Comparison of ENCODE assay signal across 9 mouse cellular contexts in the genomic region with DNA sequence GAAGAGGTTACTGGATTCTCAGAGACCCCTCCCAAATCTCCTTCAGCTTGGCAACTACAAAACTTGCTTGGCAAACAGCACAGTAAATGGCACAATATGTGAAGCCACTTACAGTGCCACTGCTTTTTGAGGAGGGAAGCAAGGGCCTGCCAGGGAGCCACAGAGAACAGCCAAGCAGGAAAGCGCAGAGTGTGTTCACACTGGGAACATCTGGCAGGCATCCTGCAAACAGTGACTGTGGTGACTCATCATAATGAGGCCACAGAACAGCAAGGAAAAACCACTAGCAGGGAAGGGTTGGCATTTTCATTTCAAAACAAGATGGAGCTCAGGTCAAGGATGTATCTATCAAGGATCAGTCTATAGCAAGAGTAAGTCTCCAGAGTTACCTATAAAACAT. TPM values are rescaled to one million over a fixed set of nuclear protein-coding genes. Genes with fewer than 3 reads are reported as not detected.
DNase-seq lines count a peak whose midpoint lies in the region; ATAC-seq and TF ChIP-seq lines count a peak whose summit lies in the region.
"Had no signal": no experiment of that assay in that cellular context is flagged by ENCODE, and none has a peak within 500 bp of the region (broad histone marks: within the 10 kb centered on the region; RNA-seq: fewer than 3 reads in every experiment).

No protein-coding gene starts in this region.

- H3K27me3 ChIP-seq in hindbrain, postnatal 0 days (ENCODE audit: insufficient read depth, low read length), result no peaks in the 10 kb centered on the region
- no peaks in the 10 kb centered on the region for H3K27me3 ChIP-seq in hindbrain, embryonic 11.5 days (ENCODE audit: control insufficient read depth, insufficient read depth, low read length)
- no peaks in the 10 kb centered on the region for H3K27me3 ChIP-seq in liver, embryonic 12.5 days (replicated peaks)
- H3K27me3 ChIP-seq: lung, embryonic 15.5 days had no signal

- H3K4me2 ChIP-seq in hindbrain, postnatal 0 days (ENCODE audit: low read depth, low read length), result no peak overlapping the region
- no peak overlapping the region for H3K4me2 ChIP-seq in hindbrain, embryonic 11.5 days (replicated peaks; ENCODE audit: low read depth, low read length)
- peak overlapping the region; percentile 16; the same call in 1 of the 2 replicates for H3K4me2 ChIP-seq in liver, embryonic 12.5 days
- H3K4me2 ChIP-seq: lung, embryonic 15.5 days had no signal

- no peak overlapping the region for H3K27ac ChIP-seq in hindbrain, postnatal 0 days
- no peak overlapping the region for H3K27ac ChIP-seq in hindbrain, embryonic 11.5 days (ENCODE audit: low read depth, low read length)
- peak overlapping the region; percentile 78 for H3K27ac ChIP-seq in liver, embryonic 12.5 days
- H3K27ac ChIP-seq: lung, embryonic 15.5 days had no signal

- H3K9me3 ChIP-seq in hindbrain, postnatal 0 days (ENCODE audit: low read length), result no peaks in the 10 kb centered on the region
- H3K9me3 ChIP-seq in hindbrain, embryonic 11.5 days (ENCODE audit: control insufficient read depth, low read length), result no peaks in the 10 kb centered on the region
- H3K9me3 ChIP-seq in liver, embryonic 12.5 days (replicated peaks), result no peaks in the 10 kb centered on the region
- H3K9me3 ChIP-seq: lung, embryonic 15.5 days had no signal

- intact Hi-C loops in gastrocnemius, postnatal 14 days (cut with DNase I; ENCODE audit: low total_unique reads), result no loop called here

- no peak overlapping the region for H3K9ac ChIP-seq in hindbrain, postnatal 0 days (replicated peaks; ENCODE audit: low read length)
- H3K9ac ChIP-seq in hindbrain, embryonic 11.5 days (ENCODE audit: low read depth, low read length), result no peak overlapping the region
- H3K9ac ChIP-seq in liver, embryonic 12.5 days, result 0 out of 2 replicates have a peak overlapping the region, but pooled peaks have one; percentile 0
- H3K9ac ChIP-seq: lung, embryonic 15.5 days had no signal

- H3K36me3 ChIP-seq in hindbrain, postnatal 0 days (ENCODE audit: insufficient read depth, low read length), result no peaks in the 10 kb centered on the region
- no peaks in the 10 kb centered on the region for H3K36me3 ChIP-seq in hindbrain, embryonic 11.5 days (ENCODE audit: control insufficient read depth, insufficient read depth, low read length)
- no peaks in the 10 kb centered on the region for H3K36me3 ChIP-seq in liver, embryonic 12.5 days
- H3K36me3 ChIP-seq: lung, embryonic 15.5 days had no signal

- no peaks in the 10 kb centered on the region for H3K4me1 ChIP-seq in hindbrain, postnatal 0 days (ENCODE audit: insufficient read depth, low read length)
- no peaks in the 10 kb centered on the region for H3K4me1 ChIP-seq in hindbrain, embryonic 11.5 days (replicated peaks; ENCODE audit: control insufficient read depth, insufficient read depth, low read length)
- peaks cover 65% of the 10 kb centered on the region for H3K4me1 ChIP-seq in liver, embryonic 12.5 days

- TF ChIP-seq CTCF in hindbrain, postnatal 0 days (IDR thresholded peaks at IDR 0.05; ENCODE audit: low read depth), result no peak

- peak; percentile 67 for DNase-seq in hindbrain, postnatal 0 days (ENCODE audit: low spot score)
- no peak for DNase-seq in hindbrain, embryonic 11.5 days (ENCODE audit: low spot score)
- DNase-seq in adrenal gland, adult 8-10 months, result peak; percentile 82
- DNase-seq in gastrocnemius, postnatal 14 days, result peak; percentile 83
- DNase-seq in kidney, adult 9 months, result peak; percentile 71
- DNase-seq in right cerebral cortex, postnatal 4 days, result peak; percentile 16
- DNase-seq in thymus, postnatal 4 days, result no peak

- ATAC-seq in hindbrain, postnatal 0 days, result peak; percentile 58; the same call in 1 of the 2 replicates
- no peak for ATAC-seq in hindbrain, embryonic 11.5 days (ENCODE audit: low FRiP score)
- peak; percentile 50 for ATAC-seq in liver, embryonic 12.5 days

- WGBS in hindbrain, postnatal 0 days, result 43% methylated on average over 1 of the region's 1 CpGs
- WGBS in hindbrain, embryonic 11.5 days, result 81% methylated on average over 1 of the region's 1 CpGs
- 73% methylated on average over 1 of the region's 1 CpGs for WGBS in liver, embryonic 12.5 days (ENCODE audit: insufficient replicate concordance)

- H3K4me3 ChIP-seq in hindbrain, postnatal 0 days (ENCODE audit: low read length), result no peak overlapping the region
- H3K4me3 ChIP-seq in hindbrain, embryonic 11.5 days (ENCODE audit: low read depth, low read length), result no peak overlapping the region
- no peak overlapping the region for H3K4me3 ChIP-seq in liver, embryonic 12.5 days
- H3K4me3 ChIP-seq: lung, embryonic 15.5 days had no signal

RNA-seq across cellular contexts. Expression of a gene that starts 30.8 kb away (rescaled TPM):
- total RNA-seq in hindbrain, postnatal 0 days (2014; rRNA removed), result 63.1 and 79.4 TPM in 2 replicates
- 106 and 112 TPM in 2 replicates for polyA plus RNA-seq in hindbrain, postnatal 0 days (2015; fragmentation: Nextera tagmentation; extraction: Ambion mirVana)
- polyA plus RNA-seq in hindbrain, embryonic 11.5 days (2014; fragmentation: Nextera tagmentation; extraction: Ambion mirVana), result 62.9 and 68.0 TPM in 2 replicates
- 100 to 1,000 TPM; 124 to 155 (median 151) TPM for total RNA-seq in adrenal gland, adult 8-10 months (2022)
- total RNA-seq in gastrocnemius, postnatal 14 days (2021), result 100 to 1,000 TPM in 1 of 2 experiments, 10 to 100 TPM in 1; 96.6 to 108 TPM
- polyA plus RNA-seq in liver, embryonic 12.5 days (2016; fragmentation: Nextera tagmentation; extraction: Ambion mirVana), result 59.7 and 61.2 TPM in 2 replicates

Comparison
In these comparisons a context has a peak if more than half of its experiments do, and no peak if none do; other contexts are left out.
1. DNase-seq: peak in hindbrain, postnatal 0 days (single experiment), adrenal gland, adult 8-10 months (single experiment), gastrocnemius, postnatal 14 days (single experiment), kidney, adult 9 months (single experiment) and right cerebral cortex, postnatal 4 days (single experiment); none in hindbrain, embryonic 11.5 days (single experiment) and thymus, postnatal 4 days (single experiment).